Mouse (Mus musculus): ENCODE data around the gene Als2cr12.
"Not testable (repeated sequence)": the region's sequence is repeated elsewhere in the genome, so short reads cannot be mapped to it uniquely, and the experiment has no call there.

Gene Als2cr12

GRCm38 (mm10) chr1:58698781-58699180, 3.0 kb upstream of the Als2cr12 start:
- in situ Hi-C loops (cut with MboI; ENCODE audit: unreplicated experiment in 2 of 2), result loop anchor here (10.0 to 25.0 kb wide), 5 partner anchors 411 to 1286 kb away; partner anchors contain the start of genes Aox2 (in 2 of the 2), Aox1 (in 1 of the 2), Maip1 (in 1 of the 2) and Tyw5 (in 1 of the 2)

GRCm38 (mm10) chr1:58697607-58698006, 1.8 kb upstream of the Als2cr12 start:
- in situ Hi-C loops (cut with MboI; ENCODE audit: unreplicated experiment in 2 of 2), result loop anchor here (10.0 to 25.0 kb wide), 5 partner anchors 410 to 1285 kb away; partner anchors contain the start of genes Aox2 (in 2 of the 2), Aox1 (in 1 of the 2), Maip1 (in 1 of the 2) and Tyw5 (in 1 of the 2)

GRCm38 (mm10) chr1:58693696-58694095, 2.1 kb downstream of the Als2cr12 start:
- in situ Hi-C loops (cut with MboI; ENCODE audit: unreplicated experiment in 2 of 2), result loop anchor here (10.0 to 25.0 kb wide), 5 partner anchors 406 to 1281 kb away; partner anchors contain the start of genes Aox2 (in 2 of the 2), Aox1 (in 1 of the 2), Maip1 (in 1 of the 2) and Tyw5 (in 1 of the 2)

GRCm38 (mm10) chr1:58691718-58692117, 4.1 kb downstream of the Als2cr12 start:
- in situ Hi-C loops (cut with MboI; ENCODE audit: unreplicated experiment in 2 of 2), result loop anchor here (10.0 to 25.0 kb wide), 5 partner anchors 404 to 1279 kb away; partner anchors contain the start of genes Aox2 (in 2 of the 2), Aox1 (in 1 of the 2), Maip1 (in 1 of the 2) and Tyw5 (in 1 of the 2)

GRCm38 (mm10) chr1:58690834-58691488, 4.8 kb downstream of the Als2cr12 start:
- in situ Hi-C loops (cut with MboI; ENCODE audit: unreplicated experiment in 2 of 2), result loop anchor here (10.0 to 25.0 kb wide), 5 partner anchors 404 to 1279 kb away; partner anchors contain the start of genes Aox2 (in 2 of the 2), Aox1 (in 1 of the 2), Maip1 (in 1 of the 2) and Tyw5 (in 1 of the 2)

- in situ Hi-C loops (cut with MboI; ENCODE audit: unreplicated experiment in 2 of 2), result loop anchor here (10.0 to 25.0 kb wide), 5 partner anchors 403 to 1278 kb away; partner anchors contain the start of genes Aox2 (in 2 of the 2), Aox1 (in 1 of the 2), Maip1 (in 1 of the 2) and Tyw5 (in 1 of the 2)
Measured at GRCm38 (mm10) chr1:58690006-58690744, 5.6 kb downstream of the Als2cr12 start.

GRCm38 (mm10) chr1:58689426-58689825, 6.4 kb downstream of the Als2cr12 start:
- in situ Hi-C loops (cut with MboI; ENCODE audit: unreplicated experiment in 2 of 2), result loop anchor here (10.0 to 25.0 kb wide), 5 partner anchors 402 to 1277 kb away; partner anchors contain the start of genes Aox2 (in 2 of the 2), Aox1 (in 1 of the 2), Maip1 (in 1 of the 2) and Tyw5 (in 1 of the 2)

- in situ Hi-C loops (cut with MboI; ENCODE audit: unreplicated experiment in 2 of 2), result loop anchor here (5.0 to 25.0 kb wide), 8 partner anchors 96 to 1266 kb away; partner anchors contain the start of genes Aox2 (in 2 of the 2), Aox1 (in 1 of the 2), Maip1 (in 1 of the 2) and Nif3l1 (in 1 of the 2)
Measured at GRCm38 (mm10) chr1:58678412-58678811, 17.4 kb downstream of the Als2cr12 start.

GRCm38 (mm10) chr1:58677575-58677974, 18.2 kb downstream of the Als2cr12 start:
- in situ Hi-C loops (cut with MboI; ENCODE audit: unreplicated experiment in 2 of 2), result loop anchor here (5.0 to 25.0 kb wide), 8 partner anchors 95 to 1265 kb away; partner anchors contain the start of genes Aox2 (in 2 of the 2), Aox1 (in 1 of the 2), Maip1 (in 1 of the 2) and Nif3l1 (in 1 of the 2)

GRCm38 (mm10) chr1:58675011-58675410, 20.8 kb downstream of the Als2cr12 start:
- in situ Hi-C loops (cut with MboI; ENCODE audit: unreplicated experiment in 2 of 2), result loop anchor here (5.0 to 25.0 kb wide), 8 partner anchors 93 to 1263 kb away; partner anchors contain the start of genes Aox2 (in 2 of the 2), Aox1 (in 1 of the 2), Maip1 (in 1 of the 2) and Nif3l1 (in 1 of the 2)

GRCm38 (mm10) chr1:58672116-58672515, 23.7 kb downstream of the Als2cr12 start:
- in situ Hi-C loops (cut with MboI; ENCODE audit: unreplicated experiment in 2 of 2), result loop anchor here (10.0 kb wide), 2 partner anchors 107 to 227 kb away; partner anchors contain the start of genes Nif3l1 (in 1 of the 2) and Ppil3 (in 1 of the 2)

- in situ Hi-C loops (cut with MboI; ENCODE audit: unreplicated experiment in 2 of 2), result loop anchor here (10.0 kb wide), 2 partner anchors 105 to 225 kb away; partner anchors contain the start of genes Nif3l1 (in 1 of the 2) and Ppil3 (in 1 of the 2)
Measured at GRCm38 (mm10) chr1:58669635-58670034, 26.2 kb downstream of the Als2cr12 start.

- in situ Hi-C loops (cut with MboI; ENCODE audit: unreplicated experiment in 2 of 2), result no loop called here
Measured at GRCm38 (mm10) chr1:58668191-58668590, 27.6 kb downstream of the Als2cr12 start.

GRCm38 (mm10) chr1:58663365-58663764, 32.4 kb downstream of the Als2cr12 start:
- in situ Hi-C loops (cut with MboI; ENCODE audit: unreplicated experiment in 2 of 2), result not testable (repeated sequence)

GRCm38 (mm10) chr1:58662671-58663070, 33.1 kb downstream of the Als2cr12 start:
- in situ Hi-C loops (cut with MboI; ENCODE audit: unreplicated experiment in 2 of 2), result not testable (repeated sequence)

GRCm38 (mm10) chr1:58652480-58653403, 43.0 kb downstream of the Als2cr12 start:
- in situ Hi-C loops (cut with MboI; ENCODE audit: unreplicated experiment in 2 of 2), result no loop called here

GRCm38 (mm10) chr1:58651571-58652456, 44.0 kb downstream of the Als2cr12 start:
- in situ Hi-C loops (cut with MboI; ENCODE audit: unreplicated experiment in 2 of 2), result not testable (repeated sequence)

GRCm38 (mm10) chr1:58628847-58629246, 66.9 kb downstream of the Als2cr12 start:
- in situ Hi-C loops (cut with MboI; ENCODE audit: unreplicated experiment in 2 of 2), result not testable (repeated sequence)

Data from v-Abl transformed pro-B cells (cell line).